Mouse (Mus musculus) duodenum, adult 2 months (tissue): ENCODE data around the gene Zbed4. TPM values are rescaled to one million over a fixed set of nuclear protein-coding genes. Genes with fewer than 3 reads are reported as not detected.

Source experiments
- polyA plus RNA-seq: library from polyadenylated mRNA; depleted of rRNA; stranded (reverse); fragments of >200 nt; gene quantifications from 2 replicates; pipeline ENCODE4 v1.2.3, GENCODE M21; 2012; ENCODE audit warnings: low replicate concordance; rRNA removed

The Zbed4 gene
- polyA plus RNA-seq: 2.3 and 2.7 TPM in 2 replicates

DNA sequence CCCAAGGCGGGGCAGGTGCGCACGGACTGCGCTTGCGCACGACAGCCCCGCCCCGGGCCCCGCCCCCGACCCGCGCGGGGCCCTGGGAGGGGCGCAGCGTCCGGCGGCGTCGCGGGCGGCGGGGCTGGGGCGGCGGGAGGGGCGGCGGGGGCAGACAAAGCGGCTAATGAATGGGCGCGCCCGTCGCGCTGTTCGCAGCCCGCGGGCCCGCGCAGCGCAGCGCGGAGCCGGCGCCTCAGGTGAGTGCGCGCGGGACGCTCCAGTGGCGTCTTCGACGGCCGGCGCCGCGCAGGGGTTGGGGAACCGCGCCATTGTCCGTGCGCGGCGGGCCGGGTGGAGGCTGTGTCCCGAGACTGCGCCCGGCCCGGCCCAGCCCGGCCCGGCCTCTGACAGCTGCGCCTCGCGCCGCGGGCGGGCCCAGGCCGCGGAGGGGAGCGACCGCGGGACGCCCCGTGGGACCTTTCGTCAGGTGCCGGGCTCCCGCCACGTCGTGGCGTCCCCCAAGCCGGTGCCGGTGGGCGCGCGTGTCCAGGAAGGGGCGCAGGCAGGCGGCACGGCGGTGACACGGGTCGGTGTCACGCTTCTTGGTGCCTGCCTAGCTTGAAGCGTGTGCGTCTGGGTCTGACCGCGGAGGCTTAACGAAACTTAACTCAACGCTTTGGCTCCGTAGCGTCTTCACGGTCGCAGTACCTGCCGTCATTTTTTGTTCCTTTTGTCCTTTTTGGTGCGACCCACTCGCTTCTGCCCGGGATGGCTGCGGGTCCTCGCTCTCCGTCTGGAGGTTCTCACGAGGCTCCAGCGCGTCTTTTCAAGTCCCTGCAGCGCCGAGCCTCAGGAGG lies at the start of gene Zbed4:
Gene Zbed4, plus strand, starts transcription at position 97 of the 839 bp plus-strand sequence.

GRCm38 (mm10) chr15:88733834-88734571 lies 17.5 kb upstream of the Zbed4 start, which contains the start of gene Brd1:
Brd1 (minus strand) TSS chr15:88734233.

DNA sequence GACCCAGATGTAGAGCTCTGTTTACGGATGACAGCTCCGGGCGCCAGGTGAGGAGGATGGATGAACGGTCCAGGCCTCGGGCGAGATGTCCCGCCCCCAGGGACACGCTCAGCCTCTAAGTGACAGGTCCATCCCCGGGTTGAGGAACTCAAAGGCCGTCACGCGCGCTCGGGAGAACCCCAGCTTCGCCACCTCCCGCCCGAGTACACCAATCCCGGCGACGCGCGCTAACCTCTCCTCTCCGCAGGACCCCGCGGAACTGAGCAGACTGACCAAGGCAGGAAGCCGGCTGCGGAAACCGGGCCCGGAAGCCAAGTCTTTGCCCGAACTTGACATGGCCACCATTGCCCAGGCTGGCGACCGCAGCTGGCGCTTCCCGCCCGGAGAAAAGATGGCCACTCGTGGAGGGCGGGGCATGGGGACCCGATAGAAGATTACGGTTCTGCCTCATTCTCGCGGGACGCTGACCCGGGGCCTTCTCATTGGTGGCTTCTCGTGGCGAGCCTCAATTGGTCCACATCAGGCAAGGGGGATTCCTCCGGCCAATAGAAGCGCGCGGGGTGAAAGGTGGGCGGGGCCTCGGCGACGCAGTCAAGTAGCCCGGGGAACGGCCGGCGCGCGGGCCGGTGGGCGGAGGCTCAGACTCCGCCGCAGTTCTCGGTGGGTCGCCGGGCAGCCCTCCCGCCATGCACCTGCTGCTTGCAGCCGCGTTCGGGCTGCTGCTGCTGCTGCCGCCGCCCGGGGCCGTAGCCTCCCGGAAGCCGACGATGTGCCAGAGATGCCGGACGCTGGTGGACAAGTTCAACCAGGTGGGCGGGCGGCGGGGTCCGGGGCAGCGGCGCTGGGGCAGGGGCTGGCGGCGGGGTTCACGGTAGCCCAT lies 67.8 kb downstream of the Zbed4 start, which contains the start of the genes Alg12 and Creld2:
Gene Alg12, minus strand, starts transcription at position 293 of the 880 bp plus-strand sequence.
Gene Creld2, plus strand, starts transcription at position 621 of the 880 bp plus-strand sequence.

Other genes starting within 250 kb of the Zbed4 start
- gene Zdhhc25, start 151.4 kb upstream of the Zbed4 start, polyA plus RNA-seq: not detected in 2 replicates
- gene Brd1, start 17.4 kb upstream of the Zbed4 start, polyA plus RNA-seq: 7.2 and 8.0 TPM in 2 replicates
- 13.9 and 16.8 TPM in 2 replicates for gene Alg12, start 67.7 kb downstream of the Zbed4 start, polyA plus RNA-seq
- gene Creld2, start 68.0 kb downstream of the Zbed4 start, polyA plus RNA-seq: 32.7 and 39.9 TPM in 2 replicates
- 63.5 and 89.3 TPM in 2 replicates for gene Pim3, start 110.5 kb downstream of the Zbed4 start, polyA plus RNA-seq
- not detected in 2 replicates for gene Ttll8, start 202.8 kb downstream of the Zbed4 start, polyA plus RNA-seq
- gene Mlc1, start 227.3 kb downstream of the Zbed4 start, polyA plus RNA-seq: 0.04 TPM in 1 of 2 replicates, not detected in the other
- gene Mov10l1, start 231.2 kb downstream of the Zbed4 start, polyA plus RNA-seq: not detected in 2 replicates